Mouse (Mus musculus) neural tube, embryonic 14.5 days (tissue): ENCODE measurements at regions not wholly inside any gene's neighbourhood (a gene's known extent, or its start where the extent isn't known, plus 50 kb on each side); places are given as distances from the start of the nearest gene placed in this dataset. TPM values are rescaled to one million over a fixed set of nuclear protein-coding genes. Genes with fewer than 3 reads are reported as not detected.

Experiments used
- microRNA-seq: library from miRNA; unstranded; fragments of <30 nt; microRNA quantifications from one replicate; pipeline ENCODE4, GENCODE M21; 2016

Small RNA genes in the stretch of these regions (microRNA-seq; reads per million reads assigned to microRNA genes)
- gene Gm25025, result not detected
